Mouse (Mus musculus): ENCODE measurements around the gene Psmb3. TPM values are rescaled to one million over a fixed set of nuclear protein-coding genes. Genes with fewer than 3 reads are reported as not detected.
A peak's percentile ranks its signal among the peaks of the same experiment; 100 is the strongest.

Psmb3 gene
- polyA plus RNA-seq, 1 experiment from 2014 or later = 475 TPM

DNA sequence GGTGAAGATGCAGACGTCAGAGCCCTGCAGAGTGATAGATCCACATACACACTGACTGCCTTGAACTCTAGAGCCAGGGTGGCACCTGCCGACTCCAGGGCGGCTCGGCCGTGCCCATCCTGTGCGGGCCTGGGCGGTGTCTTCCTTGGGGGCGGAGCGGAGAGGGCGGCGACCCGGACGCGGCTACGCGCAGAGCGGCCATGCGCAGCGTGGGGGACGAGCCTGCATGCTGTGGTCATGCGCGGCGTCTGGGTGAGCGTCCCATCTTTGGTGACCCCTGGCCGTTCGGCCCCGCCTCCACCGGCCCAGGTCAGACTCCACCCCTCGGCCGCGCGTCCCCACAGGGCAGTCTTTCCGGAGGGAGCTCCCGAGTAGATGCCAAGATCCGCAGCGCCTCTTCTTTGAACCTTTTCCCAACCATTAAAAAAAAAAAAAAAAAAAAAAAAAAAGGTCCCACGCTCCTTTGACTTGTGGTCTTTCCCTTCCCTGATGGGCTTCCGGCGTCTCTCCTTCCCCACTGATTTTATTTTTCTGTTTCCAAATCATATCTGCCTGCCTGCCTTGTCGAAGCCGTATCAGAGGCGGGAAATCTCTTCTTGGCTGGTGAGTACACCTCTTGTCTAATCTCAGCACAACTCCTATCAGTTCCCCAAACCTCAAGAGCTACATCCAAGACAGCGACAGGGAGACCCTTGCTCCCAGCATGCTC, 17.4 kb upstream of the Psmb3 start, which contains the start of gene Cisd3:
Gene Cisd3 (plus strand): TSS at position 214 of the 709 bp plus-strand sequence.
- Histone ChIP-seq H3K4me1 (peaks cover 51% of the 10 kb centered on the region), H3K36me3 (peaks cover 54% of the 10 kb centered on the region), H3K9me3 (replicated peaks) (no peaks in the 10 kb centered on the region), H3K4me3 (replicated peaks) (peak within 1 kb of the TSS; percentile 39), H3K9ac (0 out of 2 replicates have a peak within 1 kb of the TSS, but pooled peaks have one; percentile 23), H3K27me3 (no peaks in the 10 kb centered on the region), H3K27ac (peak within 1 kb of the TSS; percentile 80), H3K4me2 (peak within 1 kb of the TSS; percentile 68)
- peak; percentile 91 for ATAC-seq (replicated peaks; ENCODE audit: low FRiP score)
- under 1% methylated on average over 42 of the region's 43 CpGs for WGBS

DNA sequence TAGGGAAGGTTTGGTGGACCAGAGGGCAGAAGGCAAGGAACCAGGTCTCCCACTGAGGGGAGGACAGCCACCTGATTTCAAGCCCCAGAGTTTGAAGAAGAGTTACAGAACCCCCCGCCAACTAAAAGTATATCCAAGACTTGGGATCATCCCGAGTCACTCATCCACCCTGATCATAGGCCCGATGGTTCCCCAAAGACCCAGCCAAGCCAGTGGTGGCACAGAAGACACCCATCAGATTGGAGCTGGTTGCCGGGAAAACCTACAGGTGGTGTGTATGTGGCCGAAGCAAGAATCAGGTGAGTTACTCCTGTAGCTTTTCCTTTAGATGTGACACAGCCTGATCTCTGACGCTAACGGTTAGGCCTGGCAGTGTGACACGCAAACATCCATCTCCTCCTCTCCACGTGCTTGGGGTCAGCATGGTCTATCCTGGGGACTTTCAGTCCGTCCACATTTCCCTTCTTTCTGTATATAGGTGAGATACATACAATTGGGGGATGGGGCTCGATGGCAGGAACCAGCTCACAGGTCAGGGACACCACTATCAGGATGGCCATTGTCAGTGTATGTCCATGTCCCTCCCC, 16.8 kb upstream of the Psmb3 start:
- Histone ChIP-seq H3K4me1 (peaks cover 51% of the 10 kb centered on the region), H3K9me3 (replicated peaks) (no peaks in the 10 kb centered on the region), H3K36me3 (peaks cover 54% of the 10 kb centered on the region), H3K4me3 (replicated peaks) (peak overlapping the region; percentile 39), H3K27ac (peak overlapping the region; percentile 80), H3K9ac (0 out of 2 replicates have a peak overlapping the region, but pooled peaks have one; percentile 23), H3K4me2 (peak overlapping the region; percentile 68), H3K27me3 (no peaks in the 10 kb centered on the region)
- no peak for ATAC-seq (replicated peaks; ENCODE audit: low FRiP score)
- WGBS = 63% methylated on average over 11 of the region's 11 CpGs

DNA sequence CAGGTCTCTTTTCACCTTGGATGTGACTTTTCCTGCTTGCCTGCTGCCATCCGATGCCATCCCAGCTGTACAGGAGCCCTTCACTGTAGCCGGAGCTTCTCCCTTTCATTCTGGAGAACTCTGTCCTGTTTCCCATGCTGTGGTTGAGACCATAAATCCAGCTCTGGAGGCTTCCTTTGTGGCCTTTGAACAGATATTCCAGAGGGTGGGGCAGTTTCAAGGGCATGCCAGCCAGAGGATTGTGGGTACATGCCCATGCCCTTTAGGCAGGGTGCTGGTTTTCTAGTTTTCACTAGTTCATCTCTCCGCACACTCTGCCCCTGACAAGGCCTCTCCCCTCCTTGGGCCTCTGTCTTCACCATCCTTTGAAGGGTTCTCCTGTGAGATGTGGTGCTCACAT, 16.1 kb upstream of the Psmb3 start:
- WGBS = 74% methylated on average over 3 of the region's 3 CpGs
- 0 out of 2 replicates have a peak overlapping the region, but pooled peaks have one; percentile 23 for H3K9ac ChIP-seq

DNA sequence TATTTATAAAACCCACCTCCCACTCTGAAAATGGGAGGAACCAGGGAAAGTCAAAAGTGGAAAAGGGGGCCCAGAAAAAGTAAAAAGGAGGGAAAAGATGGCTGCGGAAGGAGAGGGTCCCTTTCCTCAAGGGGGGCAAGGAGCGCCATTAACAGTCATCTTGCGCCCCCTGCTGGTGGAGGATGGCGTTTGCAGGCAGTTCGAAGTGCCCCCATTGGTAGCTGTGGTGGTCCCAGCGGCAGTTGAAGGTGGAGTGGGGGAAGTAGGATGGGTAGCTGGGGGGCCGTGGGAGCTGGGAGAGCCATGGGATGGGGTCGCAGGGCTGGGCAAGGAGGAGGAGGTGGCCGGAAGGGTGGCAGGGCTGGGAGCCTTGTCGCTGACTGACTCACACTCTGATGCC, 13.3 kb upstream of the Psmb3 start:
- Histone ChIP-seq H3K4me2 (no peak overlapping the region), H3K27ac (no peak overlapping the region), H3K4me3 (replicated peaks) (no peak overlapping the region), H3K9me3 (replicated peaks) (no peaks in the 10 kb centered on the region), H3K4me1 (peaks cover 47% of the 10 kb centered on the region), H3K36me3 (peaks cover 62% of the 10 kb centered on the region), H3K9ac (no peak overlapping the region), H3K27me3 (no peaks in the 10 kb centered on the region)
- 34% methylated on average over 10 of the region's 10 CpGs for WGBS
- ATAC-seq (replicated peaks; ENCODE audit: low FRiP score) = no peak

More for the DNA sequence above, 16.1 kb upstream of the Psmb3 start:
- Histone ChIP-seq H3K36me3 (peaks cover 54% of the 10 kb centered on the region), H3K9me3 (replicated peaks) (no peaks in the 10 kb centered on the region), H3K4me2 (peak overlapping the region; percentile 68), H3K27me3 (no peaks in the 10 kb centered on the region), H3K27ac (peak overlapping the region; percentile 80; the same call in 1 of the 2 replicates), H3K4me3 (replicated peaks) (0 out of 2 replicates have a peak overlapping the region, but pooled peaks have one; percentile 39), H3K4me1 (peaks cover 49% of the 10 kb centered on the region)
- ATAC-seq (replicated peaks; ENCODE audit: low FRiP score) = no peak

DNA sequence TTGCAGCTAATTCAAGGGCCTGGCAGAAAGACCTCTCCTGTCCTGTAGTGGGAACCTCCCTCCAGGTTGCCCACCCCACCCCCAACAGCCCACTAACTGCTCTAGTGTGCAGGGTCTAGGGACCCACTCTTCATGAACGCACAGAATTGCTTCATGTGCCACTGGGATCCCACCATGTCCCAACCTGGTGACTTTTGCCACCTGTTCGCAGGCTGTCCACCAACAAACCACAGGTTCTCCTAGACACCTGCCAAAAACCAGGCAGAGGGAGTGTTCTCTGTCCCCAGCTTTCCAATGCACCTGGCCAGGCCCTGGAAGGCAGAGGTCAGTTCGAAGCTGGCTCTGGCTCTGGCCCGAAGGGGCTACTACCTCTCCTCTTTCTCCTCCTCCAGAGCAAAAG, 8.8 kb upstream of the Psmb3 start:
- Histone ChIP-seq H3K9ac (no peak overlapping the region), H3K36me3 (peaks cover 50% of the 10 kb centered on the region), H3K27ac (0 out of 2 replicates have a peak overlapping the region, but pooled peaks have one; percentile 14), H3K9me3 (replicated peaks) (no peaks in the 10 kb centered on the region), H3K27me3 (no peaks in the 10 kb centered on the region), H3K4me3 (replicated peaks) (no peak overlapping the region), H3K4me2 (no peak overlapping the region), H3K4me1 (peaks cover 58% of the 10 kb centered on the region)
- 85% methylated on average over 4 of the region's 4 CpGs for WGBS
- no peak for ATAC-seq (replicated peaks; ENCODE audit: low FRiP score)

DNA sequence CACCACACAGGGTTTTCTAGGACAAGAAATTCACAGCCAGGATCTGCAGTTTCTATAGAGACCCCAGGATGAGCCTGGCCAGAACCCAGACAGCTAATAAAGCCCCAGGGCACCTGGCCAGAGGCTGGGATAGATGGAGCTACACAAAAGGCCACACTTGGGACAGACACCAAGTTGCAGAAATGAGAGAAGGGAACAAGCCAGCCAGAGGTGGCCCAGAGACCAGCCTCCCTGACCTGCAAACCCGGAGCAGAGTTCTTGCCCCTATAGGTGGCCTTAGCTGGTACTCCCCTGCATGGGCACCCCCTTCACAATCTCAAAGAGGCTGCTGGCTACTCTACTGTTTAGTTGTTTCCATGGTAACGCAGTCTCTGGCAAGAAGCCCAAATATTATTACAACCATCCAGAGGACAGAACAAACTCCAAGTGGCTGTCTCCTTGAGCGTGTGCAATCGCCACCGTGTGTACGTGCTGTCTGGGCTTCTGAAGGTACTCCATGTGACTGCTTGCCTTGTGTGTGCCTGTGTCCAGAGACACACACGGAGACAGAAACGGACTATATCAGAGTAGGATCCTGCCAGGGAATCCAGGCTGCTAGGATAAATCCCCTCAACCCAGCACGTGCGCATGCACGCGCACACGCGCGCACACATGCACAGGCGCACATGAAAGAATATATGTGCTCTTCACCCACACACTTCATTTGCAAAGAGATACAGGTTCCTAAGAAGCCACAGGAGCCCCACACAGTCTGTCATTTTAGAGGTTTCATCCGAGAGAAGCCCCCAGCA, 8.1 kb upstream of the Psmb3 start:
- H3K9ac ChIP-seq = no peak overlapping the region
- no peaks in the 10 kb centered on the region for H3K9me3 ChIP-seq (replicated peaks)
- H3K4me2 ChIP-seq = peak overlapping the region; percentile 31
- H3K4me3 ChIP-seq (replicated peaks) = no peak overlapping the region; the same call in 1 of the 2 replicates
- H3K27ac ChIP-seq = peak overlapping the region; percentile 34; the same call in 1 of the 2 replicates
- peaks cover 44% of the 10 kb centered on the region for H3K36me3 ChIP-seq
- WGBS = 64% methylated on average over 17 of the region's 17 CpGs
- H3K4me1 ChIP-seq = peaks cover 55% of the 10 kb centered on the region
- no peak for ATAC-seq (replicated peaks; ENCODE audit: low FRiP score)
- no peaks in the 10 kb centered on the region for H3K27me3 ChIP-seq

DNA sequence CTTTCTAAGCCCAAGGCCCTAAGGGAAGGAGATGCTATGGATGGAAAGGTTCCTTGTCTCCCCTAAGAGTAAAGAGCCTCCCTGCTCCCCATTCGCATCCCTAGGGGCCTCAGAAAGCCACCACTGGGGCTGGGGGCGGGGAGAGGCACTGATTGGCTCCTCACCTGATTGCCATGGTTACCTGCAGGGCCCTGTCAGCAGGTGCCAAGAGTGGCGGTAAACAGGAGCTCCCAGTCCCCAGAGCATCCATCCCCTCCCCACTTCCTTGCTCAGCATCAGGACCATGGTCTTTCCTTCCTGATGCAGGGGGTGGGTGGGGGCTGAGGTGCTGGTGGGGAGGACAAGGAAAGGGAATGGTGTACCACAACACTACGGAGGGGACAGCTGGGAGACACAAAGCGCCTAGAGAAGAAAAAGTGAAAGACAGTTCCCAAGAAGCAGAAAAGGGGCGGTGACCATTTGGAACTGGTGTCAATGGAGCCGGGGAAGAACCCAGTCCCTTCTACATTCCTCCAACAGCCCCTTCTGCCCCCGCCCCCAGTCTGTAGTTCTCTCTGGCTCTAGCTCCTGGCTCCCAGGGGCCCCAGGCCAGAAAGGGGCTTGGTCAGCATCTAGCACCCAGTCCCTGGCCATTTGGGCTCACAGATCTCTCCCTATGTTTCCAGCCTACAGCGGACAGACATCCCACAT, 7.3 kb upstream of the Psmb3 start:
- Histone ChIP-seq H3K27ac (peak overlapping the region; percentile 34; the same call in 1 of the 2 replicates), H3K4me3 (replicated peaks) (no peak overlapping the region), H3K36me3 (peaks cover 36% of the 10 kb centered on the region), H3K4me2 (peak overlapping the region; percentile 31), H3K4me1 (peaks cover 57% of the 10 kb centered on the region), H3K9ac (no peak overlapping the region), H3K9me3 (replicated peaks) (no peaks in the 10 kb centered on the region), H3K27me3 (no peaks in the 10 kb centered on the region)
- ATAC-seq (replicated peaks; ENCODE audit: low FRiP score) = no peak
- 42% methylated on average over 9 of the region's 9 CpGs for WGBS

DNA sequence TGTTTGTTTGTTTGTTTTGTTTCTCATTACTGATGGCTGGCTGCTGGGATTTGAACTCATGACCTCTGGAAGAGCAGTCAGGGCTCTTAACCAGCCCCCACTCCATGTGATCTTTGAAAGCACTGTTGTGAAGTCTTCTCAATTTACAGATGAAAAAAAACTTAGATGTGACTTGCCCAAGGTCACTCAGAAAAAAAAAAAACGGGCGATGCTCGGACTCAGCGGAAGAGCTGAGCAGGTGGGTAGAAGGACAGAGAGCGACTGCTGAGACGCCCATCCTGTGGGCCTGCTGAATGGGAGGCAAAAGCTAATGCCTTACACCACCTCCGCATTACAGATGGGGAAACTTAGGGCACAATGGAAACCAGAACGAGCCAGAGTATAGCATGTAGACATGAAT, 6.5 kb upstream of the Psmb3 start:
- no peak for ATAC-seq (replicated peaks; ENCODE audit: low FRiP score)
- no peak overlapping the region for H3K27ac ChIP-seq
- no peaks in the 10 kb centered on the region for H3K27me3 ChIP-seq
- peaks cover 65% of the 10 kb centered on the region for H3K4me1 ChIP-seq
- H3K4me2 ChIP-seq = 0 out of 2 replicates have a peak overlapping the region, but pooled peaks have one; percentile 80
- H3K4me3 ChIP-seq (replicated peaks) = no peak overlapping the region
- H3K9ac ChIP-seq = no peak overlapping the region
- H3K36me3 ChIP-seq = peaks cover 28% of the 10 kb centered on the region
- no peaks in the 10 kb centered on the region for H3K9me3 ChIP-seq (replicated peaks)
- WGBS = 63% methylated on average over 8 of the region's 8 CpGs

DNA sequence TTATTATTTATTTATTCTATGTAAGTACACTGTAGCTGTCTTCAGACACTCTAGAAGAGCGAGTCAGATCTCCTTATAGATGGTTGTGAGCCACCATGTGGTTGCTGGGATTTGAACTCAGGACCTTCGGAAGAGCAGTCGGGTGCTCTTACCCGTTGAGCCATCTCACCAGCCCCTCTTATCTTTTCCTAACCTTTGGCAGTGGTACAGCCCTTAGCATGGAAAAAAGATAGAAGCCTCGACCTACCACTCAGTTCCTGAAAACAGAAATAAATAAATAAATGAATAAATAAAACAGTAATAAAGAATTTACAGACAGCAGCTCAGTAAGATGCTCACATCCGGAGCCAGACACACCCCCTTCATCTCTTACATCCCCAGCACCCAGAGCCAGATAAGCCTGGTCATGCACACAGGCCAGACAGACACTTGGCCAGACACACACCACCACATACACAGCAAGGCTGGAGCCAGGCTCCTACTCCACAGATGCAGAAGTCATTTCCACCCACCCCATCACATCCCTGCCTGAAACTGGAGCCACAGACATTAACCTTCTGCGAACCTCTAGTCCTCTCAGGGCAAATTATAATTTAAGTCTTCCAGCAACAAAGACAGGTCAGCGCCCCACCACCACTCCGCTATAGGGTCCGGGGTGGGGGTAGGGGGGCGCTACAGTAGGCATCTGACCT, 5.9 kb upstream of the Psmb3 start:
- peak overlapping the region; percentile 80 for H3K4me2 ChIP-seq
- peak overlapping the region; percentile 98 for H3K27ac ChIP-seq
- peaks cover 21% of the 10 kb centered on the region for H3K36me3 ChIP-seq
- peaks cover 71% of the 10 kb centered on the region for H3K4me1 ChIP-seq
- ATAC-seq (replicated peaks; ENCODE audit: low FRiP score) = no peak
- no peaks in the 10 kb centered on the region for H3K9me3 ChIP-seq (replicated peaks)
- peak overlapping the region; percentile 95 for H3K4me3 ChIP-seq (replicated peaks)
- peak overlapping the region; percentile 94 for H3K9ac ChIP-seq
- no peaks in the 10 kb centered on the region for H3K27me3 ChIP-seq
- 40% methylated on average over 11 of the region's 11 CpGs for WGBS

DNA sequence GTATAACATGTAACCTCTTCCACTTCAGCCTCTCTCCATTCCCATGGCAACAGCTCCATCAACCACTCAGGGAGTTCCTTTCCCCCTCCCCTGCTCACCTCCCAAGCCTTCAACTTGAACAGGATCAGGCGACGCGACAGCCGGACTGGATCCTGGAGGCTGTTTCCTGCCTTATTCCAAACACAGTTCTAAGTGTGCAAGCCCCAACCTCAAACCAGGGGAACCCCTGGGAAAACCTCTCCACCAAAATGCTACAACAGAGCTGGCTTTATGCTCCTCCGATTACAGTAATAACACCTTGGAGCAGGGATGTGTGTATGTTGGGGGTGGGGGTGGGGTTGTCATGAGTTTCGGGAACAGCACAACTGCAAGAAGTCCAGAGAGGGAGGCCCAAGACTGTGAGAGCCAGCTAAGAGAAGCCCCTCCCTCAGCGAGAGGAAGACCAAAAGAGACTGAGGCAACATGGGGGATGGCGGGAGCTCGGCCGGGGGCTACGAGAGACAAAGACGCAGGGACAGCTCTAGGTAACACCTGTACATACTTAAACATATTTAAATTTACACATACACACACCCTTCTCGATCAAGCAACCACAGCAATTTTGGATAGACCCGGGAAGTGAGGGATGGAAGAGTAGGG, 5.2 kb upstream of the Psmb3 start:
- Histone ChIP-seq H3K4me1 (peaks cover 71% of the 10 kb centered on the region), H3K36me3 (peaks cover 15% of the 10 kb centered on the region), H3K27ac (peak overlapping the region; percentile 98), H3K9ac (peak overlapping the region; percentile 94), H3K9me3 (replicated peaks) (no peaks in the 10 kb centered on the region), H3K4me3 (replicated peaks) (peak overlapping the region; percentile 95), H3K4me2 (peak overlapping the region; percentile 80), H3K27me3 (no peaks in the 10 kb centered on the region)
- under 1% methylated on average over 14 of the region's 14 CpGs for WGBS
- ATAC-seq (replicated peaks; ENCODE audit: low FRiP score) = no peak
